Mouse (Mus musculus) erythroblast, embryonic 14.5 days (primary cell): ENCODE measurements around the gene Oip5.

Experiments used
- GATA1 ChIP-seq: IDR thresholded peaks from 2 replicates; pipeline ENCODE4 v1.6.1; 2012; ENCODE audit warnings: low read length, inconsistent platforms, mixed read lengths
- TAL1 ChIP-seq: IDR thresholded peaks from 3 replicates; pipeline ENCODE4 v1.6.1; 2012; ENCODE audit warnings: low read length, inconsistent platforms, mixed read lengths

DNA sequence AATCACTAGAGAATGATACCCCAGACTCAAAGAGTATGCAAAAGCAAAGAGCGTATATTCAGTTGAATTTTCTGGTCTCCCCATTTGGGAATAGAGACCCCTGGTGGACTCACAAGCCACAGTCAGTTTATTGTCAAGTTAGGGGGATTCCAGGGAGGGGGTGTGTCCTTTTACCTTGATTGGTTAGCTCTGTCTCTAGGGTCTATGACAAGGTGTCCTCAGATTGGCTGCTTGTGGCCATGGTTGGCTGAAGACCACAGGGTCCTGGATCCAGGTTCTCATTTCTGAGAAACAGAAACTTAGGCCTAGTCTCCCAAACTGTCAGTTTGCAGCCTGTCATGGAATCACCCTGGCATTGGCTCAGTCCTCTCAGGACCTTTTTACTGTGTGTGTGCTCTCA lies 18.5 kb upstream of the Oip5 start:
- TF ChIP-seq GATA1 (no peak), TAL1 (no peak)
